Mouse (Mus musculus) retina, postnatal 7 days (tissue): ENCODE results near the gene Rnaseh2b.

Source experiments
- DNase-seq: peaks from one replicate; pipeline ENCODE4 v3.0.0-alpha.2; 2012; ENCODE audit warnings: low read depth, low spot score

Gene Rnaseh2b

GRCm38 (mm10) chr14:62355201-62355600 lies 62.8 kb downstream of the Rnaseh2b start:
- no peak for DNase-seq

GRCm38 (mm10) chr14:62361263-62361980 lies 69.0 kb downstream of the Rnaseh2b start:
- no peak for DNase-seq

- DNase-seq: no peak
Measured at GRCm38 (mm10) chr14:62363774-62364173, 71.4 kb downstream of the Rnaseh2b start.

- no peak for DNase-seq
Measured at GRCm38 (mm10) chr14:62370819-62371218, 78.4 kb downstream of the Rnaseh2b start.

- DNase-seq: no peak
Measured at GRCm38 (mm10) chr14:62374001-62374400, 81.6 kb downstream of the Rnaseh2b start.

- DNase-seq: no peak
Measured at GRCm38 (mm10) chr14:62375694-62376093, 83.3 kb downstream of the Rnaseh2b start.

- DNase-seq: no peak
Measured at GRCm38 (mm10) chr14:62376115-62376514, 83.7 kb downstream of the Rnaseh2b start.

GRCm38 (mm10) chr14:62379391-62379790 lies 87.0 kb downstream of the Rnaseh2b start:
- DNase-seq: no peak

GRCm38 (mm10) chr14:62380606-62381005 lies 88.2 kb downstream of the Rnaseh2b start:
- DNase-seq: no peak

GRCm38 (mm10) chr14:62383109-62383508 lies 90.7 kb downstream of the Rnaseh2b start:
- DNase-seq: no peak

GRCm38 (mm10) chr14:62383786-62384299 lies 91.5 kb downstream of the Rnaseh2b start:
- DNase-seq: no peak

- DNase-seq: no peak
Measured at GRCm38 (mm10) chr14:62389064-62389728, 96.8 kb downstream of the Rnaseh2b start.

- DNase-seq: no peak
Measured at GRCm38 (mm10) chr14:62389729-62390536, 97.5 kb downstream of the Rnaseh2b start.

GRCm38 (mm10) chr14:62392754-62393153 lies 100.4 kb downstream of the Rnaseh2b start:
- DNase-seq: no peak

GRCm38 (mm10) chr14:62395346-62395745 lies 103.0 kb downstream of the Rnaseh2b start:
- DNase-seq: no peak

GRCm38 (mm10) chr14:62416007-62416741 lies 123.8 kb downstream of the Rnaseh2b start:
- no peak for DNase-seq

GRCm38 (mm10) chr14:62416742-62417134 lies 124.3 kb downstream of the Rnaseh2b start:
- DNase-seq: no peak

GRCm38 (mm10) chr14:62417501-62417900 lies 125.1 kb downstream of the Rnaseh2b start:
- no peak for DNase-seq

- no peak for DNase-seq
Measured at GRCm38 (mm10) chr14:62422265-62422664, 129.9 kb downstream of the Rnaseh2b start.
